Mouse (Mus musculus): ENCODE measurements at regions not wholly inside any gene's neighbourhood (a gene's known extent, or its start where the extent isn't known, plus 50 kb on each side); places are given as distances from the start of the nearest gene placed in this dataset.

- H3K36me3 ChIP-seq (ENCODE audit: control insufficient read depth, insufficient read depth), result no peaks in the 10 kb centered on the region
- no peak overlapping the region for H3K27ac ChIP-seq (ENCODE audit: low read depth, low read length)
- no peaks in the 10 kb centered on the region for H3K4me1 ChIP-seq (replicated peaks; ENCODE audit: control insufficient read depth, insufficient read depth, low read length)
- H3K9ac ChIP-seq (ENCODE audit: low read depth, low read length), result no peak overlapping the region
- H3K4me3 ChIP-seq (ENCODE audit: low read depth, low read length), result no peak overlapping the region
- ATAC-seq, result no peak
- TF ChIP-seq CTCF (IDR thresholded peaks at IDR 0.05; ENCODE audit: low read depth), result no peak
- no peak overlapping the region for H3K4me2 ChIP-seq (replicated peaks; ENCODE audit: low read depth)
- WGBS, result 78% methylated on average over 10 of the region's 10 CpGs
- H3K27me3 ChIP-seq (replicated peaks; ENCODE audit: control insufficient read depth, insufficient read depth, low read length), result no peaks in the 10 kb centered on the region
- no peaks in the 10 kb centered on the region for H3K9me3 ChIP-seq (ENCODE audit: control insufficient read depth)
Observed at GRCm38 (mm10) chr7:54783550-54784529, 51.5 kb upstream of the Luzp2 start.
